Mouse (Mus musculus): ENCODE results near the gene Ncf4.

DNA sequence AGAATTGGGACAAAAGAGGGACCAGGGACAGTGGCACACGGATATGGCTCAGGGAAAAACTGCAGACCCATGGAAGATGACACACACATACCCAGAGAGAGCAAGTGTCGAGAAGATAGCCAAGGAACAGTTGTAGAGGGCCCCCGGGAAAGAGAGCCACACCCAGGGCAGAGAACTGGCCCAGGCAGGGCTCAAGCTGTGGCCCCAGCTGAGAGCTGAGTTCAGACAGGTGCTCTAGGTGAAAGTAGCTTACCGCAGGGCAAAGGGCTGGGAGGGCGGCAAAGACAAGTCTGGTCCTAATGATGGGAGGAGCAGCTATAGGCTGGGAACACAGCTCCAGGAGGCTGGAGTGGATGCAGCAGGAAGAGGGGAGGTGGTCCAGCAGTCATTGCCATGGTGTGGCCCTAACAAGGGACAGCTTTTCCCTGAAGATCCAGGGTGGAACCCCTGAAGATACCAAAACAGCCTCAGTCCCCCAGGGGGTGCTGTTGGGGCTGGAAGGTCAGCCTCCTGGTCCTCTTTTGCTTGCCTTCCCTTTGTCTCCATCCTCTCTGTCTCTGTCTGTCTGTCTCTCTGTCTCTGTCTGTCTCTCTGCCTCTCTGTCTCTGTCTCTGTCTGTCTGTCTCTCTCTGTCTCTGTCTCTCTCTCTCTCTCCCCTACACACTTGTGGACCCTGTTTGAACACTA lies 9.6 kb upstream of the Ncf4 start:
- TF ChIP-seq ZC3H11A (IDR thresholded peaks at IDR 0.05; ENCODE audit: borderline replicate concordance, low read depth, low read length): no peak
- TF ChIP-seq HCFC1 (IDR thresholded peaks at IDR 0.05; ENCODE audit: borderline replicate concordance, insufficient read depth, low read length): no peak
- TF ChIP-seq CHD2 (IDR thresholded peaks at IDR 0.05; ENCODE audit: low read depth, low read length): no peak
- no peak for TF ChIP-seq ZNF384 (IDR thresholded peaks at IDR 0.05; ENCODE audit: low read depth, low read length)
